Mouse (Mus musculus) gonadal fat pad, adult 2 months (tissue): ENCODE results near the gene Acta2. TPM values are rescaled to one million over a fixed set of nuclear protein-coding genes. Genes with fewer than 3 reads are reported as not detected.

Source experiments
- DNase-seq: peaks from one replicate; pipeline ENCODE4 v3.0.0-alpha.2; 2012; ENCODE audit warnings: low read depth
- polyA plus RNA-seq: library from polyadenylated mRNA; depleted of rRNA; stranded (reverse); fragments of >200 nt; gene quantifications from 2 replicates; pipeline ENCODE4 v1.2.3, GENCODE M21; 2012; rRNA removed

Acta2 gene
- polyA plus RNA-seq, 1 experiment, result 1,418 TPM

GRCm38 (mm10) chr19:34192008-34192963, 63.1 kb downstream of the Acta2 start, which contains the start of gene Stambpl1:
Stambpl1 (plus strand) TSS chr19:34192229.
- DNase-seq, result no peak

GRCm38 (mm10) chr19:34191645-34192007, 63.8 kb downstream of the Acta2 start:
- no peak for DNase-seq

Other genes with a start within 250 kb of the Acta2 start
- 0.77 and 1.00 TPM in 2 replicates for gene Lipk, start 247.3 kb downstream of the Acta2 start, polyA plus RNA-seq
- not detected in 2 replicates for gene Lipn, start 188.2 kb downstream of the Acta2 start, polyA plus RNA-seq
- not detected in 2 replicates for gene Lipm, start 154.7 kb downstream of the Acta2 start, polyA plus RNA-seq
- gene Ankrd22, start 89.5 kb downstream of the Acta2 start, polyA plus RNA-seq, result 2.5 and 2.8 TPM in 2 replicates
- 4.2 and 5.0 TPM in 2 replicates for gene Stambpl1, start 63.4 kb downstream of the Acta2 start, polyA plus RNA-seq
- gene Fas, start 35.1 kb upstream of the Acta2 start, polyA plus RNA-seq, result 8.7 and 10.9 TPM in 2 replicates
- 34.9 and 119 TPM in 2 replicates for gene Ch25h, start 219.6 kb upstream of the Acta2 start, polyA plus RNA-seq